In genomic region chr11:97336751-97337345, GRCm38 (mm10) we compare ENCODE assay signal across 18 mouse cellular contexts. TPM values are rescaled to one million over a fixed set of nuclear protein-coding genes. Genes with fewer than 3 reads are reported as not detected.
"Had no signal": no experiment of that assay in that cellular context is flagged by ENCODE, and none has a peak within 500 bp of the region (broad histone marks: within the 10 kb centered on the region; RNA-seq: fewer than 3 reads in every experiment).

No protein-coding gene starts in this region.

- H3K36me3 ChIP-seq: limb, embryonic 12.5 days; limb, embryonic 15.5 days; liver, embryonic 13.5 days; midbrain, embryonic 12.5 days; midbrain, embryonic 15.5 days; neural tube, embryonic 12.5 days; neural tube, embryonic 15.5 days had no signal

- H3K9ac ChIP-seq: limb, embryonic 12.5 days; limb, embryonic 15.5 days; liver, embryonic 13.5 days; midbrain, embryonic 12.5 days; midbrain, embryonic 15.5 days; neural tube, embryonic 12.5 days; neural tube, embryonic 15.5 days had no signal

- ATAC-seq: intestine, embryonic 16.5 days; midbrain, embryonic 15.5 days had no signal

- H3K9me3 ChIP-seq: limb, embryonic 12.5 days; limb, embryonic 15.5 days; liver, embryonic 13.5 days; megakaryocyte, embryonic 14.5 days; midbrain, embryonic 12.5 days; midbrain, embryonic 15.5 days; neural tube, embryonic 12.5 days; neural tube, embryonic 15.5 days had no signal

- H3K4me3 ChIP-seq: limb, embryonic 12.5 days; limb, embryonic 15.5 days; liver, embryonic 13.5 days; megakaryocyte, embryonic 14.5 days; midbrain, embryonic 12.5 days; midbrain, embryonic 15.5 days; neural tube, embryonic 12.5 days; neural tube, embryonic 15.5 days had no signal

- DNase-seq: liver, embryonic 13.5 days; lung, adult 2 months; lung, postnatal 14 days; right cerebral cortex, adult 18-20 months; right cerebral cortex, postnatal 14 days; right cerebral cortex, postnatal 4 days; thymus, adult 2 months; thymus, postnatal 14 days had no signal

- H3K27ac ChIP-seq: limb, embryonic 12.5 days; liver, embryonic 13.5 days; midbrain, embryonic 12.5 days; midbrain, embryonic 15.5 days; neural tube, embryonic 12.5 days; neural tube, embryonic 15.5 days; stomach, postnatal 0 days had no signal

- H3K4me2 ChIP-seq: limb, embryonic 12.5 days; limb, embryonic 15.5 days; liver, embryonic 13.5 days; midbrain, embryonic 12.5 days; midbrain, embryonic 15.5 days; neural tube, embryonic 12.5 days; neural tube, embryonic 15.5 days had no signal

- H3K27me3 ChIP-seq: limb, embryonic 15.5 days; midbrain, embryonic 15.5 days; neural tube, embryonic 12.5 days; neural tube, embryonic 15.5 days had no signal

RNA-seq across cellular contexts. Expression of gene Gpr179, which starts 15.0 kb away (rescaled TPM):
- polyA plus RNA-seq: liver, embryonic 13.5 days; liver, embryonic 16.5 days had no signal
